Mouse (Mus musculus) kidney, adult 10 weeks (tissue): ENCODE measurements around the gene Rpl36-ps4. TPM values are rescaled to one million over a fixed set of nuclear protein-coding genes. Genes with fewer than 3 reads are reported as not detected.

Experiments used
- polyA plus RNA-seq: library from polyadenylated mRNA; stranded (reverse); fragments of 350-450 nt; fragmentation: Illumina TruSeq; extraction: RNeasy Lipid Tissue Mini Kit (QIAGEN cat#74804); gene quantifications from one replicate; pipeline ENCODE4 v1.2.3, GENCODE M21; 2014; ENCODE audit warnings: low read depth, low replicate concordance

Rpl36-ps4 gene
- polyA plus RNA-seq: not detected

GRCm38 (mm10) chr17:87920677-87921076, at the start of gene Rpl36-ps4:
Gene Rpl36-ps4 (plus strand): TSS chr17:87920977.

Other genes with a start within 250 kb of the Rpl36-ps4 start
- gene Msh2, start 248.6 kb upstream of the Rpl36-ps4 start, polyA plus RNA-seq: 26.1 TPM
- not detected for gene Kcnk12, start 123.0 kb upstream of the Rpl36-ps4 start, polyA plus RNA-seq
- 15.0 TPM for gene Msh6, start 54.1 kb downstream of the Rpl36-ps4 start, polyA plus RNA-seq
- 112 TPM for gene Fbxo11, start 144.3 kb downstream of the Rpl36-ps4 start, polyA plus RNA-seq